Mouse (Mus musculus): ENCODE results near the gene Rps26. TPM values are rescaled to one million over a fixed set of nuclear protein-coding genes. Genes with fewer than 3 reads are reported as not detected.
"Not testable (repeated sequence)": the region's sequence is repeated elsewhere in the genome, so short reads cannot be mapped to it uniquely, and the experiment has no call there.

Rps26 gene
- total RNA-seq, 2 experiments from 2014 or later = 564 to 729 TPM

- no peak for DNase-seq (ENCODE audit: low spot score in 2 of 2)
Observed at GRCm38 (mm10) chr10:128642749-128643148, 16.2 kb upstream of the Rps26 start.

- no peak for DNase-seq (ENCODE audit: low spot score in 2 of 2)
Observed at GRCm38 (mm10) chr10:128641871-128642270, 15.3 kb upstream of the Rps26 start.

- DNase-seq (ENCODE audit: low spot score in 2 of 2) = no peak
Observed at GRCm38 (mm10) chr10:128640891-128641290, 14.3 kb upstream of the Rps26 start.

GRCm38 (mm10) chr10:128639999-128640398 is 13.5 kb upstream of the Rps26 start:
- no peak for DNase-seq (ENCODE audit: low spot score in 2 of 2)

GRCm38 (mm10) chr10:128637011-128637410 is 10.5 kb upstream of the Rps26 start:
- DNase-seq (ENCODE audit: low spot score in 2 of 2) = no peak

- DNase-seq (ENCODE audit: low spot score in 2 of 2) = no peak
Observed at GRCm38 (mm10) chr10:128636561-128636960, 10.0 kb upstream of the Rps26 start.

- no peak for DNase-seq (ENCODE audit: low spot score in 2 of 2)
Observed at GRCm38 (mm10) chr10:128635697-128636096, 9.2 kb upstream of the Rps26 start.

GRCm38 (mm10) chr10:128631571-128631970 is 5.0 kb upstream of the Rps26 start:
- DNase-seq (ENCODE audit: low spot score in 2 of 2) = no peak

- not testable (repeated sequence) for DNase-seq (ENCODE audit: low spot score in 2 of 2)
Observed at GRCm38 (mm10) chr10:128630306-128630705, 3.8 kb upstream of the Rps26 start.

GRCm38 (mm10) chr10:128629746-128630145 is 3.2 kb upstream of the Rps26 start:
- no peak for DNase-seq (ENCODE audit: low spot score in 2 of 2)

- no peak for DNase-seq (ENCODE audit: low spot score in 2 of 2)
Observed at GRCm38 (mm10) chr10:128627398-128628317, 1.1 kb upstream of the Rps26 start.

- DNase-seq (ENCODE audit: low spot score in 2 of 2) = no peak
Observed at GRCm38 (mm10) chr10:128625287-128625894, 1.2 kb downstream of the Rps26 start.

- not testable (repeated sequence) for DNase-seq (ENCODE audit: low spot score in 2 of 2)
Observed at GRCm38 (mm10) chr10:128623106-128623613, 3.4 kb downstream of the Rps26 start.

GRCm38 (mm10) chr10:128622702-128623101 is 3.8 kb downstream of the Rps26 start:
- no peak for DNase-seq (ENCODE audit: low spot score in 2 of 2)

- no peak for DNase-seq (ENCODE audit: low spot score in 2 of 2)
Observed at GRCm38 (mm10) chr10:128621986-128622520, 4.5 kb downstream of the Rps26 start.

GRCm38 (mm10) chr10:128620241-128620640 is 6.3 kb downstream of the Rps26 start:
- no peak for DNase-seq (ENCODE audit: low spot score in 2 of 2)

- not testable (repeated sequence) for DNase-seq (ENCODE audit: low spot score in 2 of 2)
Observed at GRCm38 (mm10) chr10:128619148-128619547, 7.4 kb downstream of the Rps26 start.

- no peak for DNase-seq (ENCODE audit: low spot score in 2 of 2)
Observed at GRCm38 (mm10) chr10:128618570-128618969, 8.0 kb downstream of the Rps26 start.

- DNase-seq (ENCODE audit: low spot score in 2 of 2) = not testable (repeated sequence)
Observed at GRCm38 (mm10) chr10:128615798-128616448, 10.6 kb downstream of the Rps26 start.

GRCm38 (mm10) chr10:128614934-128615333 is 11.6 kb downstream of the Rps26 start:
- no peak for DNase-seq (ENCODE audit: low spot score in 2 of 2)

- not testable (repeated sequence) for DNase-seq (ENCODE audit: low spot score in 2 of 2)
Observed at GRCm38 (mm10) chr10:128613820-128614219, 12.7 kb downstream of the Rps26 start.

Data from adrenal gland, adult 18-20 months (tissue).